ENCODE assay signal across 7 mouse cellular contexts in the genomic region with DNA sequence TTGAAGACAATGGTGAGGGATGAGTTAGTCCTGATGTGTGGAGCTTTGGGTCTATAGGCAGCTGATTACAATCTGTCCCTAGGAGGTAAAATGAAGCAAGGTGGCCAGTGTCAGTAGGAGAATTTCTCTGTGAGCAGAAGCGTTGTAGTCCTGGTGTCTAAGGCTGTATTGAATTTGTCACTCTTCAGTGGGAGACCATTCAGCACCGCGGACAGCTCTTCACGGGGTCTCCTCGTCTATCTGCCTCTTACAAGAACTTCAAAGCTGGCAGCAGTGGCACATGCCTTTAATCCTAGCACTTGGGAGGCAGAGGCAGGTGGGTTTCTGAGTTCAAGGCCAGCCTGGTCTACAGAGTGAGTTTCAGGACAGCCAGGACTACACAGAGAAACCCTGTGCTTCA.
DNase-seq lines count a peak whose midpoint lies in the region; ATAC-seq and TF ChIP-seq lines count a peak whose summit lies in the region.
"Not testable (repeated sequence)": the region's sequence is repeated elsewhere in the genome, so short reads cannot be mapped to it uniquely, and the experiment has no call there.

No protein-coding gene starts in this region.

- not testable (repeated sequence) for H3K9ac ChIP-seq in embryonic facial prominence, embryonic 11.5 days (replicated peaks; ENCODE audit: low read length)

- not testable (repeated sequence) for H3K4me3 ChIP-seq in embryonic facial prominence, embryonic 11.5 days (ENCODE audit: low read depth, low read length)

- TF ChIP-seq CTCF in brain, embryonic 14.5 days (IDR thresholded peaks at IDR 0.05; ENCODE audit: borderline replicate concordance, extremely low read depth, insufficient read depth, insufficient read length) = not testable (repeated sequence)

- H3K27ac ChIP-seq in embryonic facial prominence, embryonic 11.5 days (replicated peaks; ENCODE audit: low read depth, low read length) = not testable (repeated sequence)

- ATAC-seq in embryonic facial prominence, embryonic 11.5 days (replicated peaks; ENCODE audit: insufficient number of reproducible peaks, low FRiP score, low TSS enrichment, low read depth) = not testable (repeated sequence)

- peak; percentile 54 for DNase-seq in Muller cell, postnatal 12 days (ENCODE audit: inconsistent ontology term)
- DNase-seq in brain, embryonic 14.5 days (ENCODE audit: low read depth) = peak; percentile 59
- peak; percentile 89 for DNase-seq in embryonic facial prominence, embryonic 11.5 days (ENCODE audit: low spot score)
- peak; percentile 37 to 41 for DNase-seq in heart, postnatal 14 days
- peak; percentile 6 to 45 for DNase-seq in kidney, postnatal 36 days
- DNase-seq in lung, postnatal 10 days = peak; percentile 45
- DNase-seq in ovary, postnatal 36 days (ENCODE audit: low spot score) = peak; percentile 39

- H3K4me2 ChIP-seq in embryonic facial prominence, embryonic 11.5 days (ENCODE audit: low read depth, low read length) = not testable (repeated sequence)

- not testable (repeated sequence) for H3K9me3 ChIP-seq in embryonic facial prominence, embryonic 11.5 days (replicated peaks; ENCODE audit: control insufficient read depth, low read length)

- not testable (repeated sequence) for H3K4me1 ChIP-seq in embryonic facial prominence, embryonic 11.5 days (ENCODE audit: control insufficient read depth, insufficient read depth, low read length)

- not testable (repeated sequence) for H3K36me3 ChIP-seq in embryonic facial prominence, embryonic 11.5 days (replicated peaks; ENCODE audit: control insufficient read depth, insufficient read depth, low read depth, low read length)

- 15% methylated on average over 5 of the region's 5 CpGs for WGBS in embryonic facial prominence, embryonic 11.5 days

- H3K27me3 ChIP-seq in embryonic facial prominence, embryonic 11.5 days (ENCODE audit: control insufficient read depth, insufficient read depth, low read length) = not testable (repeated sequence)

- intact Hi-C loops in heart, postnatal 14 days (cut with DNase I) = loop anchor here (5.0 kb wide), 1 partner anchor 167 kb away; no protein-coding TSS in a partner anchor

- not testable (repeated sequence) for TF ChIP-seq POLR2A in brain, embryonic 14.5 days (IDR thresholded peaks at IDR 0.05; ENCODE audit: borderline replicate concordance, extremely low read depth, insufficient read depth, insufficient read length, poor library complexity, severe bottlenecking)

Comparison
In these comparisons a context has a peak if more than half of its experiments do, and no peak if none do; other contexts are left out.
1. DNase-seq: peak in every context shown above with its lines; median percentile 89 in embryonic facial prominence, embryonic 11.5 days; 59 in brain, embryonic 14.5 days; 54 in Muller cell, postnatal 12 days; 45 in lung, postnatal 10 days; 39 in heart, postnatal 14 days; 39 in ovary, postnatal 36 days; 26 in kidney, postnatal 36 days.